8 mouse cellular contexts compared by ENCODE assay signal in genomic region chr5:72665281-72665680, GRCm38 (mm10). TPM values are rescaled to one million over a fixed set of nuclear protein-coding genes. Genes with fewer than 3 reads are reported as not detected.
DNase-seq lines count a peak whose midpoint lies in the region; ATAC-seq lines count a peak whose summit lies in the region.

No protein-coding gene starts in this region.

- no peak overlapping the region for H3K27ac ChIP-seq in kidney, embryonic 15.5 days

- no peak overlapping the region for H3K4me2 ChIP-seq in kidney, embryonic 15.5 days

- WGBS in kidney, embryonic 15.5 days, result 30% methylated on average over 5 of the region's 5 CpGs

- no peaks in the 10 kb centered on the region for H3K36me3 ChIP-seq in kidney, embryonic 15.5 days

- H3K4me1 ChIP-seq in kidney, embryonic 15.5 days, result no peaks in the 10 kb centered on the region

- ATAC-seq in kidney, embryonic 15.5 days (replicated peaks; ENCODE audit: low FRiP score), result 0 out of 2 replicates have a peak, but pooled peaks have one; percentile 33

- no peaks in the 10 kb centered on the region for H3K27me3 ChIP-seq in kidney, embryonic 15.5 days

- no peak overlapping the region for H3K4me3 ChIP-seq in kidney, embryonic 15.5 days (replicated peaks)

- H3K9me3 ChIP-seq in kidney, embryonic 15.5 days (replicated peaks), result no peaks in the 10 kb centered on the region

- no peak overlapping the region for H3K9ac ChIP-seq in kidney, embryonic 15.5 days

- peak; percentile 48 to 53 for DNase-seq in adrenal gland, adult 18-20 months (ENCODE audit: low spot score in 2 of 2)
- DNase-seq in adrenal gland, postnatal 4 days (ENCODE audit: low spot score in 2 of 2), result no peak
- peak; percentile 21 for DNase-seq in urinary bladder, postnatal 10 days (ENCODE audit: low spot score)
- no peak for DNase-seq in urinary bladder, postnatal 4 days (ENCODE audit: low spot score in 2 of 2)
- peak; percentile 74 for DNase-seq in embryo, embryonic 10.5 days (ENCODE audit: low spot score)
- peak; percentile 54 for DNase-seq in lung, postnatal 25 days (ENCODE audit: low spot score)
- DNase-seq in spleen, postnatal 10 days (ENCODE audit: low spot score in 2 of 2), result peak; percentile 26 to 64

RNA-seq across cellular contexts. Expression of gene Nipal1, which starts 17.7 kb away (rescaled TPM):
- 1 to 10 TPM in 1 of 2 experiments, under 1 TPM in 1; 0.64 to 3.7 TPM for total RNA-seq in adrenal gland, adult 18-20 months (2021)
- total RNA-seq in adrenal gland, postnatal 4 days (2021), result 1 to 10 TPM; 3.9 to 6.7 TPM
- polyA plus RNA-seq in kidney, embryonic 15.5 days (2015; fragmentation: Nextera tagmentation; extraction: Ambion mirVana), result 2.8 and 3.1 TPM in 2 replicates

RNA-seq across cellular contexts. Expression of gene Cnga1, which starts 21.2 kb away (rescaled TPM):
- not detected for total RNA-seq in adrenal gland, adult 18-20 months (2021)
- not detected for total RNA-seq in adrenal gland, postnatal 4 days (2021)
- polyA plus RNA-seq in kidney, embryonic 15.5 days (2015; fragmentation: Nextera tagmentation; extraction: Ambion mirVana), result not detected in 2 replicates

Comparison
In these comparisons a context has a peak if more than half of its experiments do, and no peak if none do; other contexts are left out.
1. DNase-seq: peak in adrenal gland, adult 18-20 months (2 of 2), urinary bladder, postnatal 10 days (single experiment), embryo, embryonic 10.5 days (single experiment), lung, postnatal 25 days (single experiment) and spleen, postnatal 10 days (2 of 2); none in adrenal gland, postnatal 4 days (0 of 2) and urinary bladder, postnatal 4 days (0 of 2).